Mouse (Mus musculus): ENCODE data around the gene Ppp1r1b. TPM values are rescaled to one million over a fixed set of nuclear protein-coding genes. Genes with fewer than 3 reads are reported as not detected.

The Ppp1r1b gene
- polyA plus RNA-seq, 1 experiment: not detected

DNA sequence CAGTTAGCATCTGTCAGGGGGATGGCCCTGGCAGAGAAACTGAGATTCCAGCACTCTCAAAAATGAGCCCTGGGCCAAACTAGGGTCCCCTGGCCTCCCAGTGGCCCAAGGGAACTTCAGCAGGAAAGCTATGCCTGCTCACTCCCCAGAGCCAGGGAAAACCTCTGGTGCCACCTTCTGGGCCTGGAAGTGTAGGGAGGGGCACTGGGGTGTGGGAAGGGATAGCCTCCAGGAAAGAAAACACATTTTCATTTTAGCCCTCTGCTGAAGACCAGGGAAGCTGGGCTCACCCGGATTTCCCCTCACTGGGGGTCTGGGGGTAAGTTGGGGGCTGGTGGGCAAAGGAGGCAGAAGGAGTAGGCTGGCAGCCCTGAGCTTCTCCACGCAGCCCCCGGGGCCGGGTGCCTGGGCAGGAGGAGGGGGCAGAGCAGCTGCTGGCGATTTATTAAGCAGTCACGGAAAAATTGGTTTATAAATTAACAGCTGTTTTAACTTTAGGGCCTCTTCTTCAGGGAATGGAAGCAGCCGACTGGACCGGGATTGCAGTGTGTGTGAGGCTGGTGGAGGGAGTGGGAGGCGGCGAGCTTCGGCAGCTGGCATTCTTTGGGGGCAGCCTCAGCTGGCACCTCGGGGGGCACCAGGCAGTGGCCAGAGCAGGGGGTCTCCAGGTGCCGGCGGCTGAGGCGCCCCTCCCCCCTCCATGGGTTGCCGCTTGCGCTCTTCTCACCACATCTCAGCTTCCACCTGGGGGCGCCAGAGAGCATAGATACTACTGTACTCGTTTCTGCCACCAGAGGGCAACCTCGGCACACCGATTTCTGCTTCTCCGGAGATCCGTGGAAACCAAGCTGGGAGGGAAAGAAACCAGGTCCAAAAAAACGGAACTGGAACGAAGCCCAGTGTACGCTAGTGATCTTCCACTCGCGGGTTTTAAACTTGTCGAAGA, 5.9 kb upstream of the Ppp1r1b start:
- no peaks in the 10 kb centered on the region for H3K79me2 ChIP-seq (ENCODE audit: control insufficient read depth, insufficient read depth)
- peak overlapping the region; percentile 70 for H3K4me2 ChIP-seq (ENCODE audit: low read depth)
- no peak for TF ChIP-seq SRF (IDR thresholded peaks at IDR 0.05; ENCODE audit: control insufficient read depth, insufficient read length, low read depth)
- no peak for TF ChIP-seq CEBPB (IDR thresholded peaks at IDR 0.05; ENCODE audit: insufficient read depth, poor library complexity, severe bottlenecking)
- TF ChIP-seq USF1 (IDR thresholded peaks at IDR 0.05; ENCODE audit: low read depth): no peak
- TF ChIP-seq TCF3 (IDR thresholded peaks at IDR 0.05; ENCODE audit: insufficient read length, low read depth): no peak
- no peak for TF ChIP-seq POLR2A (IDR thresholded peaks at IDR 0.05; ENCODE audit: insufficient read length, low read depth)
- TF ChIP-seq REST (IDR thresholded peaks at IDR 0.05; ENCODE audit: insufficient read depth, insufficient read length): no peak
- no peak for TF ChIP-seq E2F4 (IDR thresholded peaks at IDR 0.05; ENCODE audit: insufficient read depth)
- TF ChIP-seq MYOD1 (IDR thresholded peaks at IDR 0.05; ENCODE audit: control insufficient read depth in 1 of 3, insufficient read length in 2 of 3, low read depth in 2 of 3): no peak
- TF ChIP-seq POLR2AphosphoS2 (IDR thresholded peaks at IDR 0.05; ENCODE audit: insufficient read length, low read depth): no peak
- TF ChIP-seq MAX (IDR thresholded peaks at IDR 0.05; ENCODE audit: low read depth): no peak
- no peak for TF ChIP-seq MYOG (IDR thresholded peaks at IDR 0.05; ENCODE audit: control insufficient read depth in 1 of 3, insufficient read depth in 1 of 3, insufficient read length in 2 of 3, low read depth in 2 of 3)
- TF ChIP-seq TCF12 (IDR thresholded peaks at IDR 0.05; ENCODE audit: insufficient read depth, poor library complexity, severe bottlenecking): no peak
- H3ac ChIP-seq (ENCODE audit: control insufficient read depth, insufficient read length): no peak overlapping the region
- H3K27me3 ChIP-seq (ENCODE audit: control insufficient read depth, insufficient read depth, insufficient read length): peaks cover 33% of the 10 kb centered on the region
- H3K36me3 ChIP-seq (ENCODE audit: control insufficient read depth, insufficient read depth): no peaks in the 10 kb centered on the region
- H3K4me3 ChIP-seq: no peak overlapping the region

DNA sequence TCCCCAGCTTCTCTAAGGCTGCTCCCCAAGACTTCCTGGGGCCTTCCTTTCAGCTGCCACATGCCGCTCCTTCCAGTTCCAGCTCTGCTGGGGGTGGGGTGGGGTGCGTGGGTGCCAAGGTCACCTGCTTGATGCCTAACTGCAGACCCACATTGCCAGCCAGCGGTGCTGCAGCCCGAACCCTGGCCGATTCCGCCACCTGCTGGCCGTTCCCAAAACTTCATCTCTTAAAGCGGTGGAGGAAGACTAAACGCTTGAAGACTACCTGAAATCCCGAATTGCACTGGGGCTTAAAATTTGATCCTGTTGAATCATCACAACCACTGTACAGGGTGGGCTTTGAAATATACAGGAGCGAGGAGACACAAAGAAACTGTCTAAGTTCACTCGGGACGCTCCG, 3.0 kb upstream of the Ppp1r1b start:
- Histone ChIP-seq H3K4me2 (ENCODE audit: low read depth) (no peak overlapping the region), H3ac (ENCODE audit: control insufficient read depth, insufficient read length) (no peak overlapping the region), H3K36me3 (ENCODE audit: control insufficient read depth, insufficient read depth) (no peaks in the 10 kb centered on the region), H3K79me2 (ENCODE audit: control insufficient read depth, insufficient read depth) (no peaks in the 10 kb centered on the region), H3K27me3 (ENCODE audit: control insufficient read depth, insufficient read depth, insufficient read length) (peaks cover 43% of the 10 kb centered on the region), H3K4me3 (no peak overlapping the region)
- TF ChIP-seq MYOD1 (IDR thresholded peaks at IDR 0.05; ENCODE audit: control insufficient read depth in 1 of 3, insufficient read length in 2 of 3, low read depth in 2 of 3) (peak in 1 of 3 experiments; percentile 41), POLR2A (IDR thresholded peaks at IDR 0.05; ENCODE audit: insufficient read length, low read depth) (no peak)

DNA sequence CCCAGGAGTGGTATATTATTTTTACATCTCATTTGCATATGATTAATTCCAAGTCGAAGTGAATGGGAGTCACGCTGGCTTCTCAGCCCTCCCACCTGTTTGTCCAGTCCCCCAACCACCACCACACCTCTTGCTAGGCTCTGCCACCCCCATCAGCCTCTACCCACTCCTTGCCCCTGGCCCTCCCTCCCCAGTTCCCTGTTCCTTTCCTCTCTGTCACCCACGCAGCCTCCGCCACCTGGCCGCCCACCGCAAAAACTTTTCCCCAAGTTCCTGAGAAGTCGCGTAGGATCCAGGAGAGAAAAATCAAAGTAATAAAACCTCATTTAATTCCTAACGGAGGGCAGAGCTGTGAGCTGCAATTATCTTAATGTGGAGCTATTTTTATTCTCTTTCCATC, 2.0 kb upstream of the Ppp1r1b start:
- Histone ChIP-seq H3K36me3 (ENCODE audit: control insufficient read depth, insufficient read depth) (no peaks in the 10 kb centered on the region), H3K27me3 (ENCODE audit: control insufficient read depth, insufficient read depth, insufficient read length) (peaks cover 48% of the 10 kb centered on the region), H3K79me2 (ENCODE audit: control insufficient read depth, insufficient read depth) (no peaks in the 10 kb centered on the region), H3K4me3 (no peak overlapping the region), H3K4me2 (ENCODE audit: low read depth) (no peak overlapping the region), H3ac (ENCODE audit: control insufficient read depth, insufficient read length) (no peak overlapping the region)
- TF ChIP-seq TCF12 (IDR thresholded peaks at IDR 0.05; ENCODE audit: insufficient read depth, poor library complexity, severe bottlenecking) (no peak), USF1 (IDR thresholded peaks at IDR 0.05; ENCODE audit: low read depth) (no peak), TCF3 (IDR thresholded peaks at IDR 0.05; ENCODE audit: insufficient read length, low read depth) (no peak), MYOD1 (IDR thresholded peaks at IDR 0.05; ENCODE audit: control insufficient read depth in 1 of 3, insufficient read length in 2 of 3, low read depth in 2 of 3) (no peak), MYOG (IDR thresholded peaks at IDR 0.05; ENCODE audit: control insufficient read depth in 1 of 3, insufficient read depth in 1 of 3, insufficient read length in 2 of 3, low read depth in 2 of 3) (no peak), E2F4 (IDR thresholded peaks at IDR 0.05; ENCODE audit: insufficient read depth) (no peak), REST (IDR thresholded peaks at IDR 0.05; ENCODE audit: insufficient read depth, insufficient read length) (no peak), SRF (IDR thresholded peaks at IDR 0.05; ENCODE audit: control insufficient read depth, insufficient read length, low read depth) (no peak), POLR2A (IDR thresholded peaks at IDR 0.05; ENCODE audit: insufficient read length, low read depth) (no peak), CEBPB (IDR thresholded peaks at IDR 0.05; ENCODE audit: insufficient read depth, poor library complexity, severe bottlenecking) (no peak), POLR2AphosphoS2 (IDR thresholded peaks at IDR 0.05; ENCODE audit: insufficient read length, low read depth) (no peak), MAX (IDR thresholded peaks at IDR 0.05; ENCODE audit: low read depth) (no peak)

DNA sequence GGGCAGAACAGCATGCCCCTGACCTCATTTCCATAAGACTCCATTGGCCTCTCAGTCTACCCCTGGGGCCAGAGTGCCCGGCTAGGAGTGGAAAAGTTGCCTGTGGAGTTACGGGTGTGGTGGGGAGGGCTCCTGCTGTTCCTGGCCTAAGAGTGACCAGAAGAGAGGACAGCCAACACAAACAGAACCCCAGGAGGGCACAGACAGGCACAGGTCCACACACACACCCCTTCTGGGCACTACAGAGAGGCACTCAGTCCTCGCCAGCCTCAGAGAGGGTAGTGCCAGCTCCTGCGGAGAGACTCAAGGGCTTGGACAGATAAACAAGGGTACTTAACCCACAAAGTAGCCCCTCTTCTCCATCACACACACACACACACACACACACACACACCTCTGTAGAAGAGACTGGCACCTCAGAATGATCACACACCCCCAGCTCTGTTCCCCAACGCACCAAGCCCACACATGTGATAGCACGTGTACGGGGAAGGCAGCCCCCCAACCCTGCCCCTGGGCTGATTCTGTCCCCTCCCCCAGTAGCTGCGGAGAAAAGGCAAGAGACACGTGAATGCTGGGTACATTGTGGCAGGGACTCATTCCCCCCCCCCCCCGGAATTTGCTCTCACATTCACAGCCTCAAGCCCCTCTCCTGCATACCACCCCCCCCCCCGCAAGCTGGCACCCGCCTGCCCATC, 670 bp upstream of the Ppp1r1b start:
- no peak overlapping the region for H3ac ChIP-seq (ENCODE audit: control insufficient read depth, insufficient read length)
- H3K27me3 ChIP-seq (ENCODE audit: control insufficient read depth, insufficient read depth, insufficient read length): peaks cover 62% of the 10 kb centered on the region
- no peaks in the 10 kb centered on the region for H3K79me2 ChIP-seq (ENCODE audit: control insufficient read depth, insufficient read depth)
- no peak for TF ChIP-seq POLR2AphosphoS2 (IDR thresholded peaks at IDR 0.05; ENCODE audit: insufficient read length, low read depth)
- no peaks in the 10 kb centered on the region for H3K36me3 ChIP-seq (ENCODE audit: control insufficient read depth, insufficient read depth)
- H3K4me3 ChIP-seq: no peak overlapping the region
- no peak overlapping the region for H3K4me2 ChIP-seq (ENCODE audit: low read depth)

DNA sequence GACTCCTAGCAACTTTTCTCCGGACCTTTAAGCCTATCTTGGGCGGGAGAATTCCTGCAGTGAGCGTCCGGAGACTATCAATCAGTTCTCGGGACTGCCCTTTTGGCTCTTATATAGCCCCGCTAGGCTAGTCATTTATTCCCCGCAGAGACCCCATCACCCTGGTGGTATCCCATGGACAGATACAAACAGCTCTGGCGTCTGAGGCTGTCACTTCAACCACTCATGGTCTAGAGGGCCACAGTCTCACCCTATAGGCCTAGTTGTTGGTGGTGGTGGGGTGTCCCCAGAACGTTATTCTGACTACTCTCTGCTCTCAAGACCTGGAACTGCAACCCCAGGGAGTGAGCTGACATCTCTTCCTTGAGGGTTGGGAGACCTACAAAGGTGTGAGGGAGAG, 1.1 kb downstream of the Ppp1r1b start:
- H3K36me3 ChIP-seq (ENCODE audit: control insufficient read depth, insufficient read depth): no peaks in the 10 kb centered on the region
- H3ac ChIP-seq (ENCODE audit: control insufficient read depth, insufficient read length): no peak overlapping the region
- H3K79me2 ChIP-seq (ENCODE audit: control insufficient read depth, insufficient read depth): no peaks in the 10 kb centered on the region
- TF ChIP-seq POLR2AphosphoS2 (IDR thresholded peaks at IDR 0.05; ENCODE audit: insufficient read length, low read depth) (no peak), POLR2A (IDR thresholded peaks at IDR 0.05; ENCODE audit: insufficient read length, low read depth) (no peak), MYOG (IDR thresholded peaks at IDR 0.05; ENCODE audit: control insufficient read depth in 1 of 3, insufficient read depth in 1 of 3, insufficient read length in 2 of 3, low read depth in 2 of 3) (no peak), REST (IDR thresholded peaks at IDR 0.05; ENCODE audit: insufficient read depth, insufficient read length) (no peak), CEBPB (IDR thresholded peaks at IDR 0.05; ENCODE audit: insufficient read depth, poor library complexity, severe bottlenecking) (no peak), MYOD1 (IDR thresholded peaks at IDR 0.05; ENCODE audit: control insufficient read depth in 1 of 3, insufficient read length in 2 of 3, low read depth in 2 of 3) (no peak), E2F4 (IDR thresholded peaks at IDR 0.05; ENCODE audit: insufficient read depth) (no peak), USF1 (IDR thresholded peaks at IDR 0.05; ENCODE audit: low read depth) (no peak), TCF12 (IDR thresholded peaks at IDR 0.05; ENCODE audit: insufficient read depth, poor library complexity, severe bottlenecking) (no peak), SRF (IDR thresholded peaks at IDR 0.05; ENCODE audit: control insufficient read depth, insufficient read length, low read depth) (no peak), MAX (IDR thresholded peaks at IDR 0.05; ENCODE audit: low read depth) (no peak)
- H3K27me3 ChIP-seq (ENCODE audit: control insufficient read depth, insufficient read depth, insufficient read length): peaks cover 67% of the 10 kb centered on the region
- no peak overlapping the region for H3K4me3 ChIP-seq
- H3K4me2 ChIP-seq (ENCODE audit: low read depth): no peak overlapping the region

Measured in myocyte (in vitro differentiated cells).